Mouse (Mus musculus) lung, postnatal 0 days (tissue): ENCODE results near the gene Hspa1l.
"Not testable (repeated sequence)": the region's sequence is repeated elsewhere in the genome, so short reads cannot be mapped to it uniquely, and the experiment has no call there.

Source experiments
- CTCF ChIP-seq: IDR thresholded peaks from 2 replicates; pipeline ENCODE4 v1.5.1; 2016; ENCODE audit warnings: antibody characterized with exemption, mild to moderate bottlenecking
- EP300 ChIP-seq: IDR thresholded peaks from 2 replicates; pipeline ENCODE4 v1.6.1; 2016; ENCODE audit warnings: antibody characterized with exemption, mild to moderate bottlenecking, control low read depth

DNA sequence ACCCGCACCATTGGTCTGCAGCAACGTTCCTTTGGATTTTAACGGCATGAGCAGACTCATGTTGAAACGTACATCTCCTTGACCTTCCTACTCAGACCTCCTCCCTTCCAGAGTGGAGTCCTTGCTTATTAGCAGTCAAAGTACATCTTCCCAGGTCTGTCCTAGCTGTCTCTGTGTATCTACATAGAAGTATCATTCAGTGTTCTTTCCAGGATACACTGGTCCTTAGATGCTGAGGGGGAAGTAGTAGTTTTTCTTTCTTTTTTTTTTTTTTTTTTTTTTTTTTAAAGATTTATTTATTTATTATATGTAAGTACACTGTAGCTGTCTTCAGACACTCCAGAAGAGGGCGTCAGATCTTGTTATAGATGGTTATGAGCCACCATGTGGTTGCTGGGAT, 33.4 kb downstream of the Hspa1l start:
- not testable (repeated sequence) for TF ChIP-seq CTCF, EP300
